Mouse (Mus musculus) liver, postnatal 0 days (tissue): Measurements from ENCODE around the gene Mdm4.

Experiments
- CTCF ChIP-seq: sonication (generic); IDR thresholded peaks from 2 replicates; pipeline ENCODE4 v1.5.1; 2016; ENCODE audit warnings: antibody characterized with exemption, low read depth
- EP300 ChIP-seq: IDR thresholded peaks from 2 replicates; pipeline ENCODE4 v1.6.1; 2016; ENCODE audit warnings: antibody characterized with exemption, low read depth, mild to moderate bottlenecking

GRCm38 (mm10) chr1:133059592-133059991 is 29.2 kb upstream of the Mdm4 start:
- TF ChIP-seq CTCF = no peak
- no peak for TF ChIP-seq EP300
